In genomic region chr3:53413959-53414358, GRCm38 (mm10) we compare ENCODE assay signal across 18 mouse cellular contexts. TPM values are rescaled to one million over a fixed set of nuclear protein-coding genes. Genes with fewer than 3 reads are reported as not detected.
DNase-seq lines count a peak whose midpoint lies in the region; ATAC-seq and TF ChIP-seq lines count a peak whose summit lies in the region.
"Had no signal": no experiment of that assay in that cellular context is flagged by ENCODE, and none has a peak within 500 bp of the region (broad histone marks: within the 10 kb centered on the region; RNA-seq: fewer than 3 reads in every experiment).

No protein-coding gene starts in this region.

- H3K27ac ChIP-seq in intestine, embryonic 15.5 days: no peak overlapping the region
- no peak overlapping the region for H3K27ac ChIP-seq in intestine, embryonic 16.5 days (ENCODE audit: low read length)
- H3K27ac ChIP-seq in lung, postnatal 0 days (ENCODE audit: low read length): no peak overlapping the region
- no peak overlapping the region for H3K27ac ChIP-seq in stomach, embryonic 15.5 days
- H3K27ac ChIP-seq in forebrain, embryonic 11.5 days (ENCODE audit: low read depth, low read length): no peak overlapping the region
- H3K27ac ChIP-seq: embryonic facial prominence, embryonic 12.5 days; hindbrain, embryonic 14.5 days; limb, embryonic 12.5 days; neural tube, embryonic 15.5 days had no signal

- TF ChIP-seq EP300 in lung, postnatal 0 days (IDR thresholded peaks at IDR 0.05): no peak

- WGBS in intestine, embryonic 15.5 days: 41% methylated on average over 3 of the region's 3 CpGs
- WGBS in intestine, embryonic 16.5 days: 41% methylated on average over 3 of the region's 3 CpGs
- WGBS in lung, postnatal 0 days: 27% methylated on average over 3 of the region's 3 CpGs
- WGBS in lung, adult 2 months: 32% methylated on average over 3 of the region's 3 CpGs
- WGBS in stomach, embryonic 15.5 days: 36% methylated on average over 3 of the region's 3 CpGs
- 73% methylated on average over 3 of the region's 3 CpGs for WGBS in forebrain, embryonic 11.5 days

- H3K9me3 ChIP-seq in intestine, embryonic 15.5 days: no peaks in the 10 kb centered on the region
- no peaks in the 10 kb centered on the region for H3K9me3 ChIP-seq in intestine, embryonic 16.5 days (ENCODE audit: control insufficient read depth, low read length)
- H3K9me3 ChIP-seq in lung, postnatal 0 days (ENCODE audit: low read length): no peaks in the 10 kb centered on the region
- H3K9me3 ChIP-seq in stomach, embryonic 15.5 days: no peaks in the 10 kb centered on the region
- H3K9me3 ChIP-seq in forebrain, embryonic 11.5 days (ENCODE audit: control insufficient read depth, low read length): no peaks in the 10 kb centered on the region
- H3K9me3 ChIP-seq: embryonic facial prominence, embryonic 12.5 days; limb, embryonic 12.5 days; neural tube, embryonic 15.5 days had no signal

- TF ChIP-seq POLR2A in lung, adult 2 months (IDR thresholded peaks at IDR 0.05; ENCODE audit: borderline replicate concordance, extremely low read depth, low read depth, low read length): no peak

- no peak overlapping the region for H3K4me2 ChIP-seq in intestine, embryonic 15.5 days (replicated peaks)
- H3K4me2 ChIP-seq in intestine, embryonic 16.5 days (ENCODE audit: low read depth, low read length): no peak overlapping the region
- no peak overlapping the region for H3K4me2 ChIP-seq in lung, postnatal 0 days (replicated peaks; ENCODE audit: low read depth, low read length)
- H3K4me2 ChIP-seq in stomach, embryonic 15.5 days: no peak overlapping the region
- H3K4me2 ChIP-seq in forebrain, embryonic 11.5 days (ENCODE audit: low read depth, low read length, severe bottlenecking): no peak overlapping the region
- H3K4me2 ChIP-seq: embryonic facial prominence, embryonic 12.5 days; hindbrain, embryonic 14.5 days; limb, embryonic 12.5 days; midbrain, embryonic 11.5 days; neural tube, embryonic 15.5 days had no signal

- no peaks in the 10 kb centered on the region for H3K36me3 ChIP-seq in intestine, embryonic 15.5 days
- no peaks in the 10 kb centered on the region for H3K36me3 ChIP-seq in intestine, embryonic 16.5 days (ENCODE audit: control insufficient read depth, insufficient read depth, low read length)
- H3K36me3 ChIP-seq in lung, postnatal 0 days (ENCODE audit: insufficient read depth, low read length): no peaks in the 10 kb centered on the region
- no peaks in the 10 kb centered on the region for H3K36me3 ChIP-seq in stomach, embryonic 15.5 days
- no peaks in the 10 kb centered on the region for H3K36me3 ChIP-seq in forebrain, embryonic 11.5 days (ENCODE audit: control insufficient read depth, insufficient read depth, low read length)
- H3K36me3 ChIP-seq: embryonic facial prominence, embryonic 12.5 days; limb, embryonic 12.5 days; neural tube, embryonic 15.5 days had no signal

- no peaks in the 10 kb centered on the region for H3K27me3 ChIP-seq in intestine, embryonic 15.5 days (replicated peaks)
- no peaks in the 10 kb centered on the region for H3K27me3 ChIP-seq in intestine, embryonic 16.5 days (replicated peaks; ENCODE audit: control insufficient read depth, insufficient read depth, low read length)
- H3K27me3 ChIP-seq in lung, postnatal 0 days (replicated peaks; ENCODE audit: insufficient read depth, low read length): no peaks in the 10 kb centered on the region
- no peaks in the 10 kb centered on the region for H3K27me3 ChIP-seq in stomach, embryonic 15.5 days (replicated peaks)
- H3K27me3 ChIP-seq in forebrain, embryonic 11.5 days (ENCODE audit: control insufficient read depth, insufficient read depth, low read length): no peaks in the 10 kb centered on the region
- H3K27me3 ChIP-seq: embryonic facial prominence, embryonic 12.5 days; limb, embryonic 12.5 days; neural tube, embryonic 15.5 days had no signal

- no peak overlapping the region for H3K4me3 ChIP-seq in intestine, embryonic 15.5 days (replicated peaks)
- no peak overlapping the region for H3K4me3 ChIP-seq in intestine, embryonic 16.5 days (ENCODE audit: low read length)
- no peak overlapping the region for H3K4me3 ChIP-seq in lung, postnatal 0 days (ENCODE audit: low read depth, low read length)
- H3K4me3 ChIP-seq in lung, adult 2 months (replicated peaks; ENCODE audit: extremely low read depth, low read depth, low read length): no peak overlapping the region
- no peak overlapping the region for H3K4me3 ChIP-seq in stomach, embryonic 15.5 days (replicated peaks)
- no peak overlapping the region for H3K4me3 ChIP-seq in forebrain, embryonic 11.5 days (ENCODE audit: low read depth, low read length)
- H3K4me3 ChIP-seq: embryonic facial prominence, embryonic 12.5 days; limb, embryonic 12.5 days; neural tube, embryonic 15.5 days had no signal

- no peak overlapping the region for H3K9ac ChIP-seq in intestine, embryonic 15.5 days
- no peak overlapping the region for H3K9ac ChIP-seq in intestine, embryonic 16.5 days (ENCODE audit: low read depth, low read length)
- no peak overlapping the region for H3K9ac ChIP-seq in lung, postnatal 0 days (replicated peaks; ENCODE audit: low read depth)
- no peak overlapping the region for H3K9ac ChIP-seq in stomach, embryonic 15.5 days
- H3K9ac ChIP-seq in forebrain, embryonic 11.5 days (ENCODE audit: low read length): no peak overlapping the region
- H3K9ac ChIP-seq: embryonic facial prominence, embryonic 12.5 days; hindbrain, embryonic 14.5 days; limb, embryonic 12.5 days; liver, postnatal 0 days; neural tube, embryonic 15.5 days had no signal

- ATAC-seq in intestine, embryonic 15.5 days: peak; percentile 41; the same call in 1 of the 2 replicates
- no peak for ATAC-seq in intestine, embryonic 16.5 days
- ATAC-seq in lung, postnatal 0 days: 0 out of 2 replicates have a peak, but pooled peaks have one; percentile 14
- peak; percentile 35; the same call in 1 of the 2 replicates for ATAC-seq in stomach, embryonic 15.5 days (ENCODE audit: insufficient read depth, low FRiP score, low read depth)
- no peak for ATAC-seq in forebrain, embryonic 11.5 days (replicated peaks; ENCODE audit: low FRiP score)
- ATAC-seq: CD4-positive, CD25-positive, alpha-beta regulatory T cell, adult 4 months; liver, postnatal 0 days had no signal

- no peak for TF ChIP-seq CTCF in lung, postnatal 0 days (IDR thresholded peaks at IDR 0.05)
- no peak for TF ChIP-seq CTCF in lung, adult 2 months (IDR thresholded peaks at IDR 0.05; ENCODE audit: insufficient read depth, low read length)

- H3K4me1 ChIP-seq in intestine, embryonic 15.5 days (replicated peaks): no peaks in the 10 kb centered on the region; the same call in 1 of the 2 replicates
- H3K4me1 ChIP-seq in intestine, embryonic 16.5 days (ENCODE audit: control insufficient read depth, insufficient read depth, low read length): peaks cover 5% of the 10 kb centered on the region; the same call in 1 of the 2 replicates
- no peaks in the 10 kb centered on the region for H3K4me1 ChIP-seq in lung, postnatal 0 days (ENCODE audit: insufficient read depth, low read depth, low read length)
- H3K4me1 ChIP-seq in lung, adult 2 months (ENCODE audit: control insufficient read depth, insufficient read depth, low read length): no peaks in the 10 kb centered on the region
- no peaks in the 10 kb centered on the region for H3K4me1 ChIP-seq in stomach, embryonic 15.5 days
- H3K4me1 ChIP-seq in forebrain, embryonic 11.5 days (replicated peaks; ENCODE audit: control insufficient read depth, insufficient read depth, low read length): no peaks in the 10 kb centered on the region; the same call in 1 of the 2 replicates
- H3K4me1 ChIP-seq: embryonic facial prominence, embryonic 12.5 days had no signal

- peak; percentile 44 for DNase-seq in lung, postnatal 0 days (ENCODE audit: low spot score)
- no peak for DNase-seq in lung, adult 2 months
- peak; percentile 51 for DNase-seq in kidney, postnatal 14 days
- DNase-seq in forebrain, embryonic 11.5 days (ENCODE audit: low spot score): no peak
- DNase-seq in layer of hippocampus, adult 8-10 months (ENCODE audit: low spot score in 2 of 2): no peak
- DNase-seq: cerebellum, postnatal 25 days; liver, postnatal 0 days; retina, postnatal 1 day; thymus, postnatal 36 days had no signal

RNA-seq across cellular contexts. Expression of gene Nhlrc3, which starts 49.2 kb away (rescaled TPM):
- polyA plus RNA-seq in intestine, embryonic 15.5 days (2015; fragmentation: Nextera tagmentation; extraction: Ambion mirVana): 14.8 and 16.0 TPM in 2 replicates
- 19.3 and 23.0 TPM in 2 replicates for polyA plus RNA-seq in intestine, embryonic 16.5 days (2015; fragmentation: Nextera tagmentation; extraction: Ambion mirVana)
- 11.1 and 11.2 TPM in 2 replicates for polyA plus RNA-seq in lung, postnatal 0 days (2015; fragmentation: Nextera tagmentation; extraction: Ambion mirVana)
- 8.1 and 13.1 TPM in 2 replicates for polyA plus RNA-seq in lung, adult 2 months (2012; rRNA removed)
- 10.8 and 11.2 TPM in 2 replicates for polyA plus RNA-seq in stomach, embryonic 15.5 days (2015; fragmentation: Nextera tagmentation; extraction: Ambion mirVana)
- 9.9 and 10.4 TPM in 2 replicates for polyA plus RNA-seq in forebrain, embryonic 11.5 days (2014; fragmentation: Nextera tagmentation; extraction: Ambion mirVana)
- 10 to 100 TPM in 3 of 4 experiments, 1 to 10 TPM in 1; 8.3 to 12.6 (median 10.9) TPM for total RNA-seq in layer of hippocampus, adult 8-10 months (2022)

RNA-seq across cellular contexts. Expression of gene Proser1, which starts 49.5 kb away (rescaled TPM):
- polyA plus RNA-seq in intestine, embryonic 15.5 days (2015; fragmentation: Nextera tagmentation; extraction: Ambion mirVana): 14.2 and 15.0 TPM in 2 replicates
- 10.1 and 10.7 TPM in 2 replicates for polyA plus RNA-seq in intestine, embryonic 16.5 days (2015; fragmentation: Nextera tagmentation; extraction: Ambion mirVana)
- 10.8 and 12.6 TPM in 2 replicates for polyA plus RNA-seq in lung, postnatal 0 days (2015; fragmentation: Nextera tagmentation; extraction: Ambion mirVana)
- polyA plus RNA-seq in lung, adult 2 months (2012; rRNA removed): 24.2 and 25.2 TPM in 2 replicates
- 17.4 and 18.2 TPM in 2 replicates for polyA plus RNA-seq in stomach, embryonic 15.5 days (2015; fragmentation: Nextera tagmentation; extraction: Ambion mirVana)
- polyA plus RNA-seq in forebrain, embryonic 11.5 days (2014; fragmentation: Nextera tagmentation; extraction: Ambion mirVana): 31.5 and 34.7 TPM in 2 replicates
- 10 to 100 TPM; 23.8 to 26.5 (median 24.1) TPM for total RNA-seq in layer of hippocampus, adult 8-10 months (2022)

Comparison
In these comparisons a context has a peak if more than half of its experiments do, and no peak if none do; other contexts are left out.
1. ATAC-seq: peak in intestine, embryonic 15.5 days (single experiment), lung, postnatal 0 days (single experiment) and stomach, embryonic 15.5 days (single experiment); none in intestine, embryonic 16.5 days (single experiment) and forebrain, embryonic 11.5 days (single experiment).
2. DNase-seq: peak in lung, postnatal 0 days (single experiment) and kidney, postnatal 14 days (single experiment); none in lung, adult 2 months (single experiment), forebrain, embryonic 11.5 days (single experiment) and layer of hippocampus, adult 8-10 months (0 of 2).